Mouse (Mus musculus) retina, adult 2 months (tissue): ENCODE data around the gene Rhox7a.
"Not testable (repeated sequence)": the region's sequence is repeated elsewhere in the genome, so short reads cannot be mapped to it uniquely, and the experiment has no call there.

Source experiments
- DNase-seq: peaks from one replicate; pipeline ENCODE4 v3.0.0-alpha.2; 2012; ENCODE audit warnings: low read depth, low spot score

The Rhox7a gene

DNA sequence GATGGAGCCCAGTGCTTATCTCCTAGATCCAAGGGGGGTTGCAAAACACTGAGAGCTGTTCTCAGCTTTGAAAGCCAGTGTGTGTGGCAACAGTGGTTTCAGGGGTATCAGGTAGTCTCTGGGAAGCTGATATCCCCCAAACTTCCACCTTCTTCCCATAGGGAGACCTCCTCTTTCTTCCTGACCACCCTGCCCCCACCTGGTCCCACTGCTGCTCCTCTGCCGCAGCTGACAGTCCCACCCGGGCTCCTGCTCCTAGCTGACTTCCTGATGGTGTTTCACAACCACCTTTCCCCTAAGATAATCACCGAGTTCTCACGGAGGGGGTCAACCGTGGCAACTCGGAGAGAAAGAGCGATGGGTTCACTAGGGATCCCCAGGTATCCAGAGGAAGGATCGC is at the start of gene Rhox7a:
Gene Rhox7a, plus strand, starts transcription at position 301 of the 400 bp plus-strand sequence.
- DNase-seq: not testable (repeated sequence)

DNA sequence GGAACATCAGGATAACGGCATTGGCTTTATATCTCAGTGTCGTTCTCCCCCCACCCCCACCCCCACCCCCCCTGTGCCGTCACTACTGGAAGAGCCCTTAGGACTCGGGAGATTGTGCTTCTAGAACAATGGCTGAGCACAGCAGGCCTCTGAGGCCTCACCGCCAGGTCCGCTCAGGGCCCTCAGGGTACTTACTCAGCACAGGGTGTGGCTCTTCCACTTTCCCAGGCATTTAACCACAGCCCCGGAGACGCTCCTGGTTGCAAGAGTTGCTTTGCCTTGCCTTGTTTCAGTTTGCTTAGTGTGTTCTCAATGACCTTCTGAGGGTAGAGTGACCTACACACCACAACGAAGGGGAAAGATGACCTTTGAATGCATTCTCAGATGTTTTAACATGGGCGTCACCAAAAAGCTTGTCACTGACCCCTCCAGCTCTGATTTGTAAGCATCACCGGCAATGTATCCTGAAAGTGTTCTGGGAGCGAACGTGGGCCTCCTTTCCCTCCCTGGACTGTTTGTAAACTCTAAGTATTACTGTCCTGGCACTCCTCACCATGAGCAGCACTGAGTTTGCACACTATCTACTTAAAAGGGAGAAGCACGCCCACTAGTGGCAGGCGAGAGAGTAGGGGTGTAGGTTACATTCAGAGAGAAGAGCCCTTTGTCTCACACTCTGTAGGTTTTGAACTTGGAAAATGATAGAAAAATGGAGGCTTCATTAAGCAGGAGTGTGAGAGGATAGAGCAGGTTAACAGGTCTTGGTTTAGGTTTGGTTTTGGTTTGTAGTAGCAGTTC is 24.0 kb upstream of the Rhox7a start:
- DNase-seq: no peak

DNA sequence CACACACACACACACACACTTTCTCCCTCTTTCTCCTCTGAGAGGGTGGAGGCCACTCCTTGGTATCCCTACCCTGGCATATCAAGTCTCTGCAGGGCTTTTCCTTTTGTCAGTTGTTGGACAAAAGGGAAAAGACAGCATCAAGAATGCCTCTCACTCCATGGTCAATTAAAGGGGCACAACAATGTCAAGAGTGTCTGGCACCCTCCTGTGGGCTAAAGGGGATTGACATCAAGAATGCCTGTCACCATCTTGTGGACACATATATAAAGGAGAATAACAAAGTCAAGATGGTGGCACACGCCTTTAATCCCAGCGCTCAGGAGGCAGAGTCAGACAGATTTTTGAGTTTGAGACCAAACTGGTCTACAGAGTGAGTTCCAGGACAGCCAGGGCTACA is 22.1 kb upstream of the Rhox7a start:
- no peak for DNase-seq

DNA sequence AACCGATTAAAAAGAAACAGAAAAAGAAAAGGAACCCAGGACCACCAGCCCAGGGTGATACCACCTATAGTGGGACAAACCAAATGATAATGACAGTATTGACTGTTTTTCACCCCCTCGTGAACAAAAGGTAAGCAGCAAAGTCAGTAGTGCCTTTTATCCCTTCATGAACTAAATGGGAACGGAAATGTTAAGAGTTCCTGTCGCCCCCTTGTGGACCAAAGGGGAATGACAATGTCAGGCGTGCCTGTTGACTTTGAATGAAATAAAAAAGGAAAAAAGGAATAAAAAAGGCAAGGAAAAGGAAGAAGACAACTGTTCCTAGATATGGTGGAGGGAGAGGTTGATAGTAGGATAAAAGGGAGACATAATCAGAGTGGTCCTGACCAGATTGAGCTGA is 20.3 kb upstream of the Rhox7a start:
- DNase-seq: no peak

DNA sequence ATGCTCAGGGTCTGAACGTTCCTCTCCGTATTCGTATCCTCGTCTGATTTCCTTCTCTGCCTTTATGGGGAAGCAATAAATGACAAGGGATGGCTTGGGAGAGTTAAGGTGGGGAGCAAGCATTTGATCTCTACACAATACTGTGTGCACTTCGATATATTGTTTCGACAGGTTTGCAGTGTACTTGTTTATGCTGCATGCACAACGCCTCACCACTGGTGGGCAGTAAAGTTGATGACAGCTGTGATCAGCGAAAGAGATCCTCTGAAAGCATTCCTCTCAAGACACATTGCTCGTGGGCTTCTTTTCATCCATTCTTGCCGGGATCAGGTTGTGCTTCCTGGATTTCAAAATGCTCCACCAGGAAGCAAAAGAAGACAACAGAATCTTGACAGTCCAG is 15.8 kb upstream of the Rhox7a start:
- DNase-seq: no peak

DNA sequence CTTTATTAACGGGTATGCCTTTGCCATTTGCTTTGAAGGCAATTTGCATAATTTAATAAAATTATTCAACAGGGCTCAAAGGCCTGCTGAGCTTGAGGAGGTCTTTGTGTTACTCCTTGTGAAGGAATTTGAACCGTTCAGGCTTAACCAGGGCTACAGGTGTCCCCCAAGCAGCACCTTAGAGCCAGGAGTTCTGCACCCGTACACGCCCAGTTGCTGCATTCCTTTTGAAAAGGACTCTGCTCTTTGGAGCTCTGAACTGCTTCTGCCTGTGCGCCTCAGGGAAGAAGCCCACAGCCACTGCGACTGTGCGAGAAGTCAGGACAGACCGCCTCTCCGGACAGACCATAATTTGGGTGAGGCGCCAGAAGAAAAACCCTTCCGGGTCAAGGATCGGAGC is 4.9 kb upstream of the Rhox7a start, which contains the start of gene Rhox6:
Gene Rhox6, plus strand, starts transcription at position 301 of the 400 bp plus-strand sequence.
- not testable (repeated sequence) for DNase-seq

DNA sequence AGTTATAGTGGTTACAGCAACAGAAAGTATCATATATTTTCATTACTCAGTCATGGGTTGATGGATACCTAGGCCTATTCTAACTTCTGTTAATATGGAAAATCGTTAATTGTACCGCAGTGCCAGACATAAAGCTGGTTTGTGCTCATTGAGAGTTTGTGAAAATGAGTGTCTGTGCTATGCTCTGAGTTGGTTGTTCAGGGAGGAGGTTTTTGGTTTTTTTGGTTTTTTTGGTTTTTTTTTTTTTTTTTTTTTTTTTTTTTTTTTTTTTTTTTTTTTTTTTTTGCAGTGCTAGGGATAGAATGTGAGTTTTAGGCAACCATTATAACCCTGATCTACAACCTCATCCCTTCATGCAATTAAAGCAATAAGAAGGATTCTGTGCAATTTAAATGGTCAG is 40.2 kb downstream of the Rhox7a start:
- DNase-seq: no peak

DNA sequence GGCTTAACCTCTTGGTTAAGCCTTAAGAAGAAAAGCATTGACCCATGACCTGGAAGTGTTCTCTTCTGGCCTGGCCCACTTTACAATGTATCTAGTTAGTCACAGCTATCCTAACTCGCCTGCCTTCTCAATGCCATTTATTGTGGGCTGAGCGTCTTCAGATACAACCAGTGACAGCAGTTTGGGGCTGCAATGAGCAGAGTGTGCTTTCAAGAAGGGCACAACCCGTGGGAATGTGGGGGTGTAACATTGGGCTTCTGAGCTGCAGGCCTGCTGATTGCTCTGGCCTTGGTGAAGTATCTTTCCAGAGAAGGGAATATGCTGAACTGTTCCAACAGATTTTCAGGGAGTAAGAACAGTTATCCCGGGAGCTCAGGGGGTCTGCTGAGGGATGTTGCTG is 47.4 kb downstream of the Rhox7a start, which contains the start of gene Rhox8:
Gene Rhox8, minus strand, starts transcription at position 101 of the 400 bp plus-strand sequence.
- no peak for DNase-seq
